Mouse (Mus musculus) MEL (cell line): Measurements from ENCODE around the gene Fbxw8.

Experiments
- E2F4 ChIP-seq: IDR thresholded peaks from 2 replicates; pipeline ENCODE4 v1.6.1; 2011; ENCODE audit warnings: low read depth, low read length, improper control_type of control experiment, borderline replicate concordance
- HCFC1 ChIP-seq: IDR thresholded peaks from 2 replicates; pipeline ENCODE4 v1.6.1; 2012; ENCODE audit warnings: low read depth, mild to moderate bottlenecking, inconsistent platforms, low read length, improper control_type of control experiment, moderate library complexity
- MXI1 ChIP-seq: IDR thresholded peaks from 2 replicates; pipeline ENCODE4 v1.6.1; 2011; ENCODE audit warnings: mild to moderate bottlenecking, low read depth, low read length, improper control_type of control experiment
- NELFE ChIP-seq: IDR thresholded peaks from 2 replicates; pipeline ENCODE4 v1.6.1; 2011; ENCODE audit warnings: low read depth, low read length, improper control_type of control experiment
- POLR2A ChIP-seq, 2 experiments: IDR thresholded peaks; 2 replicates each; pipeline ENCODE4 v1.6.1; 2011 to 2012; ENCODE audit warnings: low read length in 2 of 2, mild to moderate bottlenecking in 2 of 2, control low read depth in 1 of 2, improper control_type of control experiment in 1 of 2, low read depth in 1 of 2, moderate library complexity in 1 of 2; ENCODE audit not compliant: control insufficient read depth in 1 of 2, insufficient read depth in 1 of 2, poor library complexity in 1 of 2
- RAD21 ChIP-seq: IDR thresholded peaks from 2 replicates; pipeline ENCODE4 v1.6.1; 2011; ENCODE audit warnings: mild to moderate bottlenecking, low read depth, low read length, improper control_type of control experiment
- SMC3 ChIP-seq: IDR thresholded peaks from 2 replicates; pipeline ENCODE4 v1.6.1; 2011; ENCODE audit warnings: low read depth, low read length, improper control_type of control experiment
- USF1 ChIP-seq: IDR thresholded peaks from 2 replicates; pipeline ENCODE4 v1.6.1; 2014; ENCODE audit warnings: low read depth, mild to moderate bottlenecking, inconsistent platforms, low read length, improper control_type of control experiment, moderate library complexity
- ZC3H11A ChIP-seq: IDR thresholded peaks from 2 replicates; pipeline ENCODE4 v1.6.1; 2012; ENCODE audit warnings: low read depth, mild to moderate bottlenecking, inconsistent platforms, low read length, improper control_type of control experiment
- ZMIZ1 ChIP-seq: IDR thresholded peaks from 2 replicates; pipeline ENCODE4 v1.6.1; 2012; ENCODE audit warnings: low read depth, mild to moderate bottlenecking, inconsistent platforms, low read length, improper control_type of control experiment, moderate library complexity

DNA sequence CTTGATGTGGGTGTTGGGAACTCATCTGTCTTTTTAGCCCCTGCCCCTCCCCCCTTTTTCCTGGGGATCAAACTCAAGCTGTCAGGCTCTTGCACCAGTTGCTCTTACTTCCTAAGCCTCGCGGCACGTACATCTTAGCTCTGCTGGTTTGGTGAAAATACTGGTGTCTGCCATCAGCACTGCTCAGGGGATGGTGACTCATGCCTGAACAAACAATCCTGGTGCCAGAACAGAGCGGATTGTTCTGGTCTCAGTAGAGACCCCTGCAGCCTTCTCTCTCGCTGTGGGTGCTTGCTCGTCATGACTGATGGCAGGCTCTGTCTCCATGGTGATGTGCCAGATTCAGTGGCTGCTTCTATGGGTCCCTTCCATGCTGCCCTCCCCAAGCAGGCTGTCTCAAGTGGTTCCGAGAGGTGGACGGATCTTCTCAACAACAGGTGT, 92.1 kb downstream of the Fbxw8 start:
- TF ChIP-seq POLR2A (IDR thresholded peaks at IDR 0.05; ENCODE audit: control insufficient read depth in 1 of 2, insufficient read depth in 1 of 2, low read depth in 1 of 2, low read length in 2 of 2, poor library complexity in 1 of 2) (no peak), RAD21 (no peak), USF1 (no peak), ZMIZ1 (no peak), E2F4 (no peak), NELFE (no peak), HCFC1 (no peak), MXI1 (no peak), ZC3H11A (no peak), SMC3 (no peak)
